In genomic region chr12:12581271-12582186, GRCm38 (mm10) we compare ENCODE assay signal across 9 mouse cellular contexts.
DNase-seq lines count a peak whose midpoint lies in the region; ATAC-seq and TF ChIP-seq lines count a peak whose summit lies in the region.
"Had no signal": no experiment of that assay in that cellular context is flagged by ENCODE, and none has a peak within 500 bp of the region (broad histone marks: within the 10 kb centered on the region; RNA-seq: fewer than 3 reads in every experiment).

No protein-coding gene starts in this region.

- peaks cover 11% of the 10 kb centered on the region; the same call in 1 of the 2 replicates for H3K4me1 ChIP-seq in kidney, embryonic 14.5 days (ENCODE audit: control insufficient read depth, insufficient read depth, low read length)
- peaks cover 25% of the 10 kb centered on the region for H3K4me1 ChIP-seq in forebrain, embryonic 11.5 days (replicated peaks; ENCODE audit: control insufficient read depth, insufficient read depth, low read length)
- H3K4me1 ChIP-seq in limb, embryonic 14.5 days (ENCODE audit: control insufficient read depth, insufficient read depth, low read length): peaks cover 18% of the 10 kb centered on the region
- H3K4me1 ChIP-seq in liver, embryonic 11.5 days (replicated peaks; ENCODE audit: control insufficient read depth, insufficient read depth, low read length): 0 out of 2 replicates have a peak, but pooled peaks cover 9% of the 10 kb centered on the region

- no peaks in the 10 kb centered on the region for H3K9me3 ChIP-seq in kidney, embryonic 14.5 days (ENCODE audit: control insufficient read depth, low read length)
- H3K9me3 ChIP-seq in forebrain, embryonic 11.5 days (ENCODE audit: control insufficient read depth, low read length): no peaks in the 10 kb centered on the region
- H3K9me3 ChIP-seq in limb, embryonic 14.5 days (ENCODE audit: control insufficient read depth, low read length): no peaks in the 10 kb centered on the region
- no peaks in the 10 kb centered on the region for H3K9me3 ChIP-seq in liver, embryonic 11.5 days (ENCODE audit: control insufficient read depth, low read length)

- no peaks in the 10 kb centered on the region for H3K36me3 ChIP-seq in kidney, embryonic 14.5 days (ENCODE audit: control insufficient read depth, insufficient read depth, low read length)
- H3K36me3 ChIP-seq in forebrain, embryonic 11.5 days (ENCODE audit: control insufficient read depth, insufficient read depth, low read length): no peaks in the 10 kb centered on the region
- H3K36me3 ChIP-seq in limb, embryonic 14.5 days (ENCODE audit: control insufficient read depth, insufficient read depth, low read length): no peaks in the 10 kb centered on the region
- no peaks in the 10 kb centered on the region for H3K36me3 ChIP-seq in liver, embryonic 11.5 days (ENCODE audit: control insufficient read depth, insufficient read depth, low read length)

- no peaks in the 10 kb centered on the region for H3K27me3 ChIP-seq in kidney, embryonic 14.5 days (ENCODE audit: control insufficient read depth, insufficient read depth, low read length)
- no peaks in the 10 kb centered on the region for H3K27me3 ChIP-seq in forebrain, embryonic 11.5 days (ENCODE audit: control insufficient read depth, insufficient read depth, low read length)
- H3K27me3 ChIP-seq in limb, embryonic 14.5 days (ENCODE audit: control insufficient read depth, insufficient read depth, low read length): no peaks in the 10 kb centered on the region
- no peaks in the 10 kb centered on the region for H3K27me3 ChIP-seq in liver, embryonic 11.5 days (replicated peaks; ENCODE audit: control insufficient read depth, insufficient read depth, low read length)
- H3K27me3 ChIP-seq: CH12.LX had no signal

- DNase-seq in kidney, adult 9 months: no peak
- DNase-seq in Muller cell, postnatal 12 days (ENCODE audit: inconsistent ontology term): peak; percentile 42
- peak; percentile 88 for DNase-seq in forebrain, embryonic 11.5 days (ENCODE audit: low spot score)
- DNase-seq in limb, embryonic 14.5 days (ENCODE audit: low spot score): peak; percentile 46
- no peak for DNase-seq in left cerebral cortex, postnatal 25 days (ENCODE audit: low spot score in 2 of 2)
- no peak for DNase-seq in right cerebral cortex, postnatal 25 days
- no peak for DNase-seq in liver, embryonic 11.5 days (ENCODE audit: low spot score)

- H3K27ac ChIP-seq in kidney, embryonic 14.5 days (ENCODE audit: low read depth, low read length): no peak overlapping the region
- H3K27ac ChIP-seq in forebrain, embryonic 11.5 days (ENCODE audit: low read depth, low read length): peak overlapping the region; percentile 76
- no peak overlapping the region for H3K27ac ChIP-seq in limb, embryonic 14.5 days (replicated peaks; ENCODE audit: low read depth, low read length)
- no peak overlapping the region for H3K27ac ChIP-seq in liver, embryonic 11.5 days (ENCODE audit: low read depth, low read length)

- H3K9ac ChIP-seq in kidney, embryonic 14.5 days (ENCODE audit: low read depth, low read length): no peak overlapping the region
- H3K9ac ChIP-seq in forebrain, embryonic 11.5 days (ENCODE audit: low read length): no peak overlapping the region
- no peak overlapping the region for H3K9ac ChIP-seq in limb, embryonic 14.5 days (ENCODE audit: low read depth, low read length, severe bottlenecking)
- no peak overlapping the region for H3K9ac ChIP-seq in liver, embryonic 11.5 days (ENCODE audit: low read depth, low read length)

- peak; percentile 79 for ATAC-seq in kidney, embryonic 14.5 days (ENCODE audit: low FRiP score, low TSS enrichment)
- ATAC-seq in forebrain, embryonic 11.5 days (replicated peaks; ENCODE audit: low FRiP score): peak; percentile 93
- peak; percentile 89 for ATAC-seq in limb, embryonic 14.5 days (ENCODE audit: low FRiP score, low read depth)
- no peak for ATAC-seq in liver, embryonic 11.5 days (replicated peaks; ENCODE audit: low FRiP score)

- no peak for TF ChIP-seq POLR2A in limb, embryonic 14.5 days (IDR thresholded peaks at IDR 0.05; ENCODE audit: borderline replicate concordance, extremely low read depth, insufficient read depth, insufficient read length)

- peak overlapping the region; percentile 0; the same call in 1 of the 2 replicates for H3K4me2 ChIP-seq in kidney, embryonic 14.5 days (replicated peaks; ENCODE audit: low read depth, low read length)
- H3K4me2 ChIP-seq in forebrain, embryonic 11.5 days (ENCODE audit: low read depth, low read length, severe bottlenecking): peak overlapping the region; percentile 34; the same call in 1 of the 2 replicates
- H3K4me2 ChIP-seq in limb, embryonic 14.5 days (replicated peaks; ENCODE audit: low read depth, low read length, severe bottlenecking): peak overlapping the region; percentile 16; the same call in 1 of the 2 replicates
- no peak overlapping the region for H3K4me2 ChIP-seq in liver, embryonic 11.5 days

- intact Hi-C loops in left cerebral cortex, postnatal 25 days (cut with DNase I): no loop called here

- WGBS in kidney, embryonic 14.5 days: 15% methylated on average over 19 of the region's 19 CpGs
- 2% methylated on average over 19 of the region's 19 CpGs for WGBS in forebrain, embryonic 11.5 days
- 3% methylated on average over 19 of the region's 19 CpGs for WGBS in limb, embryonic 14.5 days
- 39% methylated on average over 19 of the region's 19 CpGs for WGBS in liver, embryonic 11.5 days

- no peak overlapping the region for H3K4me3 ChIP-seq in kidney, embryonic 14.5 days (ENCODE audit: low read length)
- no peak overlapping the region for H3K4me3 ChIP-seq in forebrain, embryonic 11.5 days (ENCODE audit: low read depth, low read length)
- H3K4me3 ChIP-seq in limb, embryonic 14.5 days (replicated peaks; ENCODE audit: low read length): no peak overlapping the region
- H3K4me3 ChIP-seq in liver, embryonic 11.5 days (ENCODE audit: low read depth, low read length): no peak overlapping the region

Comparison
In these comparisons a context has a peak if more than half of its experiments do, and no peak if none do; other contexts are left out.
1. DNase-seq: peak in Muller cell, postnatal 12 days (single experiment), forebrain, embryonic 11.5 days (single experiment) and limb, embryonic 14.5 days (single experiment); none in kidney, adult 9 months (single experiment), left cerebral cortex, postnatal 25 days (0 of 2), right cerebral cortex, postnatal 25 days (single experiment) and liver, embryonic 11.5 days (single experiment).